In genomic region chr2:131698008-131698965, GRCm38 (mm10) we compare ENCODE assay signal across 30 mouse cellular contexts.
A peak's percentile ranks its signal among the peaks of the same experiment; 100 is the strongest.
DNase-seq lines count a peak whose midpoint lies in the region; ATAC-seq and TF ChIP-seq lines count a peak whose summit lies in the region.
"Had no signal": no experiment of that assay in that cellular context is flagged by ENCODE, and none has a peak within 500 bp of the region (broad histone marks: within the 10 kb centered on the region; RNA-seq: fewer than 3 reads in every experiment).

No protein-coding gene starts in this region.

- no peaks in the 10 kb centered on the region for H3K9me3 ChIP-seq in embryonic facial prominence, embryonic 13.5 days
- no peaks in the 10 kb centered on the region for H3K9me3 ChIP-seq in embryonic facial prominence, embryonic 10.5 days
- H3K9me3 ChIP-seq in embryonic facial prominence, embryonic 15.5 days (replicated peaks), result no peaks in the 10 kb centered on the region
- H3K9me3 ChIP-seq in hindbrain, embryonic 13.5 days, result no peaks in the 10 kb centered on the region
- H3K9me3 ChIP-seq: forebrain, embryonic 13.5 days; limb, embryonic 15.5 days; liver, embryonic 13.5 days; midbrain, embryonic 15.5 days; neural tube, embryonic 12.5 days had no signal

- TF ChIP-seq CTCF in layer of hippocampus, adult 2 months (conservative IDR thresholded peaks at IDR 0.05), result no peak

- DNase-seq in embryonic facial prominence, embryonic 10.5 days (ENCODE audit: low spot score), result no peak
- no peak for DNase-seq in layer of hippocampus, adult 2 months (ENCODE audit: low spot score in 2 of 2)
- DNase-seq in layer of hippocampus, postnatal 14 days (ENCODE audit: low spot score in 2 of 2), result no peak
- peak; percentile 57 for DNase-seq in 3T3-L1 (ENCODE audit: low read depth, low spot score)
- no peak for DNase-seq in left cerebral cortex, postnatal 25 days (ENCODE audit: low spot score in 2 of 2)
- DNase-seq: adrenal gland, adult 2 months; cerebellum, adult 11 months; cerebellum, adult 9-10 months; cerebellum, postnatal 36 days; embryo, embryonic 11 days; gastrocnemius, postnatal 25 days; heart, adult 18-20 months; heart, postnatal 4 days; liver, embryonic 13.5 days; lung, adult 18-20 months; lung, postnatal 10 days; right cerebral cortex, postnatal 4 days; thymus, adult 18-20 months; thymus, postnatal 25 days had no signal

- peak overlapping the region; percentile 23; the same call in 1 of the 2 replicates for H3K27ac ChIP-seq in embryonic facial prominence, embryonic 13.5 days
- H3K27ac ChIP-seq in embryonic facial prominence, embryonic 10.5 days (replicated peaks), result no peak overlapping the region
- H3K27ac ChIP-seq in layer of hippocampus, adult 2 months, result peak overlapping the region; percentile 74
- peak overlapping the region; percentile 51; the same call in 1 of the 2 replicates for H3K27ac ChIP-seq in embryonic facial prominence, embryonic 15.5 days (replicated peaks)
- no peak overlapping the region for H3K27ac ChIP-seq in hindbrain, embryonic 13.5 days
- H3K27ac ChIP-seq: forebrain, embryonic 13.5 days; hindbrain, embryonic 14.5 days; limb, embryonic 15.5 days; liver, embryonic 13.5 days; midbrain, embryonic 15.5 days; neural tube, embryonic 12.5 days; stomach, postnatal 0 days had no signal

- peaks cover 21% of the 10 kb centered on the region for H3K4me1 ChIP-seq in embryonic facial prominence, embryonic 13.5 days
- H3K4me1 ChIP-seq in embryonic facial prominence, embryonic 10.5 days, result 0 out of 2 replicates have a peak, but pooled peaks cover 6% of the 10 kb centered on the region
- peaks cover 14% of the 10 kb centered on the region for H3K4me1 ChIP-seq in embryonic facial prominence, embryonic 15.5 days
- H3K4me1 ChIP-seq in hindbrain, embryonic 13.5 days (replicated peaks), result no peaks in the 10 kb centered on the region
- H3K4me1 ChIP-seq: forebrain, embryonic 13.5 days; liver, embryonic 13.5 days; midbrain, embryonic 15.5 days; neural tube, embryonic 12.5 days had no signal

- no peaks in the 10 kb centered on the region for H3K27me3 ChIP-seq in embryonic facial prominence, embryonic 13.5 days
- no peaks in the 10 kb centered on the region for H3K27me3 ChIP-seq in embryonic facial prominence, embryonic 10.5 days (replicated peaks; ENCODE audit: low read depth, poor library complexity, severe bottlenecking)
- no peaks in the 10 kb centered on the region for H3K27me3 ChIP-seq in embryonic facial prominence, embryonic 15.5 days
- no peaks in the 10 kb centered on the region for H3K27me3 ChIP-seq in hindbrain, embryonic 13.5 days
- H3K27me3 ChIP-seq: forebrain, embryonic 13.5 days; limb, embryonic 15.5 days; liver, embryonic 13.5 days; midbrain, embryonic 15.5 days; neural tube, embryonic 12.5 days had no signal

- H3K36me3 ChIP-seq in embryonic facial prominence, embryonic 13.5 days, result no peaks in the 10 kb centered on the region
- no peaks in the 10 kb centered on the region for H3K36me3 ChIP-seq in embryonic facial prominence, embryonic 10.5 days (replicated peaks)
- H3K36me3 ChIP-seq in embryonic facial prominence, embryonic 15.5 days, result no peaks in the 10 kb centered on the region
- H3K36me3 ChIP-seq in hindbrain, embryonic 13.5 days, result no peaks in the 10 kb centered on the region
- H3K36me3 ChIP-seq: limb, embryonic 15.5 days; liver, embryonic 13.5 days; midbrain, embryonic 15.5 days; neural tube, embryonic 12.5 days had no signal

- H3K4me2 ChIP-seq in embryonic facial prominence, embryonic 13.5 days, result no peak overlapping the region
- no peak overlapping the region for H3K4me2 ChIP-seq in embryonic facial prominence, embryonic 15.5 days (replicated peaks)
- H3K4me2 ChIP-seq in hindbrain, embryonic 13.5 days, result no peak overlapping the region
- H3K4me2 ChIP-seq: forebrain, embryonic 13.5 days; heart, embryonic 11.5 days; hindbrain, embryonic 14.5 days; limb, embryonic 15.5 days; liver, embryonic 13.5 days; midbrain, embryonic 15.5 days; neural tube, embryonic 12.5 days had no signal

- no peak overlapping the region for H3K4me3 ChIP-seq in embryonic facial prominence, embryonic 13.5 days
- H3K4me3 ChIP-seq in embryonic facial prominence, embryonic 10.5 days, result no peak overlapping the region
- H3K4me3 ChIP-seq in layer of hippocampus, adult 2 months, result no peak overlapping the region
- no peak overlapping the region for H3K4me3 ChIP-seq in embryonic facial prominence, embryonic 15.5 days (replicated peaks)
- no peak overlapping the region for H3K4me3 ChIP-seq in hindbrain, embryonic 13.5 days
- H3K4me3 ChIP-seq: forebrain, embryonic 13.5 days; limb, embryonic 15.5 days; liver, embryonic 13.5 days; midbrain, embryonic 15.5 days; neural tube, embryonic 12.5 days had no signal

- intact Hi-C loops in left cerebral cortex, postnatal 25 days (cut with DNase I), result no loop called here

- 65% methylated on average over 5 of the region's 5 CpGs for WGBS in embryonic facial prominence, embryonic 13.5 days
- WGBS in embryonic facial prominence, embryonic 10.5 days, result 86% methylated on average over 5 of the region's 5 CpGs
- WGBS in embryonic facial prominence, embryonic 15.5 days, result 64% methylated on average over 5 of the region's 5 CpGs
- WGBS in hindbrain, embryonic 13.5 days, result 93% methylated on average over 5 of the region's 5 CpGs

- no peak overlapping the region for H3K9ac ChIP-seq in embryonic facial prominence, embryonic 13.5 days
- no peak overlapping the region for H3K9ac ChIP-seq in embryonic facial prominence, embryonic 15.5 days
- H3K9ac ChIP-seq in hindbrain, embryonic 13.5 days, result no peak overlapping the region
- H3K9ac ChIP-seq: forebrain, embryonic 13.5 days; hindbrain, embryonic 14.5 days; limb, embryonic 15.5 days; liver, embryonic 13.5 days; midbrain, embryonic 15.5 days; neural tube, embryonic 12.5 days had no signal

- no peak for ATAC-seq in embryonic facial prominence, embryonic 13.5 days (ENCODE audit: insufficient number of reproducible peaks, insufficient read depth, low FRiP score, low TSS enrichment, low read depth)
- ATAC-seq in embryonic facial prominence, embryonic 15.5 days (ENCODE audit: insufficient number of reproducible peaks, low FRiP score, low TSS enrichment, low read depth), result no peak
- no peak for ATAC-seq in hindbrain, embryonic 13.5 days (ENCODE audit: low FRiP score)
- ATAC-seq: forebrain, embryonic 13.5 days; intestine, postnatal 0 days; midbrain, embryonic 15.5 days had no signal

Comparison
In these comparisons a context has a peak if more than half of its experiments do, and no peak if none do; other contexts are left out.
1. H3K27ac ChIP-seq: peak in embryonic facial prominence, embryonic 13.5 days (single experiment), layer of hippocampus, adult 2 months (single experiment) and embryonic facial prominence, embryonic 15.5 days (single experiment); none in embryonic facial prominence, embryonic 10.5 days (single experiment) and hindbrain, embryonic 13.5 days (single experiment).